28 mouse cellular contexts compared by ENCODE assay signal in the genomic region with DNA sequence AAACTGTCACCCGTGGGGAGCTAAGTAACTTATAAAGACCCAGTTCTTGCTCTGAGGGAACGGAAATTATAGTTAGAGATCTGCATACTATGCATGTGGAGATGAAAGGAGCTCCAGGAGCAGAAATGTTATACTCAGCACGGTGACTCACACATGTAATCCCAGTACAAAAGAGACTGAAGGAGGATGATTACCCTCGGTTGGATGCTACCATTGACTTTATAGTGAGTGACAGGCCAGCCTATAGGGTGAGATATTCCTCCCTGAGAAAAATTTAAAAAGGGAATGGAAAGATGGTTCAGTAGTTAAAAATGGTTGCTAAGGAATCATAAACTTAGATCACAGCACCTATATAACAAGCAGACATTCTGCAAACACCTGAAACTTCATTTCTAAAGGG.
"Had no signal": no experiment of that assay in that cellular context is flagged by ENCODE, and none has a peak within 500 bp of the region (broad histone marks: within the 10 kb centered on the region; RNA-seq: fewer than 3 reads in every experiment).

No protein-coding gene starts in this region.

- ATAC-seq: forebrain, embryonic 13.5 days; forebrain, embryonic 14.5 days; forebrain, embryonic 16.5 days; forebrain, postnatal 0 days had no signal

- H3K27ac ChIP-seq: embryonic facial prominence, embryonic 10.5 days; embryonic facial prominence, embryonic 12.5 days; embryonic facial prominence, embryonic 13.5 days; embryonic facial prominence, embryonic 15.5 days; forebrain, embryonic 10.5 days; forebrain, embryonic 12.5 days; forebrain, embryonic 13.5 days; gastrocnemius, adult 2 months; heart, adult 2 months had no signal

- H3K4me3 ChIP-seq: embryonic facial prominence, embryonic 10.5 days; embryonic facial prominence, embryonic 12.5 days; embryonic facial prominence, embryonic 13.5 days; embryonic facial prominence, embryonic 15.5 days; erythroblast, embryonic 14.5 days; forebrain, embryonic 10.5 days; forebrain, embryonic 12.5 days; forebrain, embryonic 13.5 days; gastrocnemius, adult 2 months; heart, adult 2 months had no signal

- H3K27me3 ChIP-seq: embryonic facial prominence, embryonic 12.5 days; embryonic facial prominence, embryonic 13.5 days; embryonic facial prominence, embryonic 15.5 days; forebrain, embryonic 12.5 days; forebrain, embryonic 13.5 days had no signal

- H3K36me3 ChIP-seq: embryonic facial prominence, embryonic 10.5 days; embryonic facial prominence, embryonic 12.5 days; embryonic facial prominence, embryonic 13.5 days; embryonic facial prominence, embryonic 15.5 days; forebrain, embryonic 10.5 days; forebrain, embryonic 12.5 days had no signal

- H3K9ac ChIP-seq: embryonic facial prominence, embryonic 12.5 days; embryonic facial prominence, embryonic 13.5 days; embryonic facial prominence, embryonic 15.5 days; forebrain, embryonic 12.5 days; forebrain, embryonic 13.5 days; forebrain, postnatal 0 days had no signal

- H3K4me2 ChIP-seq: embryonic facial prominence, embryonic 12.5 days; embryonic facial prominence, embryonic 13.5 days; embryonic facial prominence, embryonic 15.5 days; forebrain, embryonic 12.5 days; forebrain, embryonic 13.5 days had no signal

- DNase-seq: cerebellum, adult 2 months; cerebellum, adult 8-10 months; cerebellum, adult 9-10 months; cerebellum, adult 9-11 months; cerebellum, postnatal 10 days; cerebellum, postnatal 14 days; cerebellum, postnatal 25 days; cerebellum, postnatal 36 days; embryo, embryonic 11 days; forebrain, postnatal 0 days; gastrocnemius, adult 2 months; gastrocnemius, postnatal 10 days; gastrocnemius, postnatal 14 days; gastrocnemius, postnatal 25 days; gastrocnemius, postnatal 36 days; heart, adult 11 months; heart, adult 18-20 months; heart, adult 2 months had no signal

- H3K4me1 ChIP-seq: embryonic facial prominence, embryonic 10.5 days; embryonic facial prominence, embryonic 12.5 days; embryonic facial prominence, embryonic 13.5 days; embryonic facial prominence, embryonic 15.5 days; forebrain, embryonic 12.5 days; forebrain, embryonic 13.5 days had no signal

- H3K9me3 ChIP-seq: embryonic facial prominence, embryonic 10.5 days; embryonic facial prominence, embryonic 12.5 days; embryonic facial prominence, embryonic 13.5 days; embryonic facial prominence, embryonic 15.5 days; forebrain, embryonic 10.5 days; forebrain, embryonic 12.5 days; forebrain, embryonic 13.5 days had no signal
